Mouse (Mus musculus) CH12.LX (cell line): ENCODE measurements at regions not wholly inside any gene's neighbourhood (a gene's known extent, or its start where the extent isn't known, plus 50 kb on each side); places are given as distances from the start of the nearest gene placed in this dataset.

Experiments used
- DNase-seq: peaks from one replicate; pipeline ENCODE4 v3.0.0-alpha.2; 2013; ENCODE audit errors: extremely low read depth
- H3K27ac ChIP-seq: 2 replicates; pipeline ENCODE4 v1.5.1; 2012; ENCODE audit warnings: low read depth, mild to moderate bottlenecking, control low read depth, moderate library complexity; ENCODE audit not compliant: insufficient read depth
- H3K27me3 ChIP-seq: replicated peaks from 2 replicates; pipeline ENCODE3; 2012; ENCODE audit warnings: inconsistent platforms
- H3K36me3 ChIP-seq, 2 experiments: replicated peaks in 1 of 2; 2 replicates each; pipeline versions ENCODE3 to v1.6.1; 2012; ENCODE audit warnings: inconsistent platforms in 1 of 2, low read length in 1 of 2, mild to moderate bottlenecking in 1 of 2, mixed read lengths in 1 of 2, moderate library complexity in 1 of 2; ENCODE audit not compliant: control insufficient read depth in 1 of 2, insufficient read depth in 1 of 2
- H3K4me1 ChIP-seq, 2 experiments: 2 replicates each; pipeline ENCODE4 v1.6.1; 2012; ENCODE audit warnings: inconsistent platforms in 1 of 2, moderate library complexity in 1 of 2; ENCODE audit not compliant: insufficient read depth in 2 of 2, control insufficient read depth in 1 of 2
- H3K4me2 ChIP-seq: 2 replicates; pipeline ENCODE4 v1.6.1; 2012; ENCODE audit warnings: low read depth, mild to moderate bottlenecking, control low read depth; ENCODE audit not compliant: poor library complexity, insufficient read depth, severe bottlenecking
- H3K4me3 ChIP-seq, 3 experiments: fragments of 150-350 bp in 1 of 3; sonication (generic) in 1 of 3; replicated peaks in 1 of 3; 2 replicates each; pipeline versions ENCODE3 to v1.5.1; 2011 to 2012; ENCODE audit warnings: low read depth in 2 of 3, low read length in 2 of 3, mild to moderate bottlenecking in 2 of 3, moderate library complexity in 2 of 3, control low read depth in 1 of 3, improper control_type of control experiment in 1 of 3, inconsistent platforms in 1 of 3, mixed read lengths in 1 of 3; ENCODE audit not compliant: poor library complexity in 1 of 3
- H3K79me2 ChIP-seq: replicated peaks from 2 replicates; pipeline ENCODE4 v1.6.1; 2012; ENCODE audit warnings: mild to moderate bottlenecking, moderate library complexity; ENCODE audit not compliant: control insufficient read depth, poor library complexity, insufficient read depth, severe bottlenecking; ENCODE audit errors: extremely low read depth
- H3K9ac ChIP-seq: 2 replicates; pipeline ENCODE4 v1.6.1; 2012; ENCODE audit warnings: low read depth, mild to moderate bottlenecking, control low read depth, moderate library complexity; ENCODE audit not compliant: insufficient read depth
- H3K9me3 ChIP-seq: replicated peaks from 2 replicates; pipeline ENCODE3; 2012; ENCODE audit warnings: low read length, inconsistent platforms, mixed read lengths
- CHD1 ChIP-seq: IDR thresholded peaks from 2 replicates; pipeline ENCODE4 v1.6.1; 2012; ENCODE audit warnings: low read depth, low read length, improper control_type of control experiment, inconsistent platforms
- CTCF ChIP-seq, 2 experiments: IDR thresholded peaks in 1 of 2; conservative IDR thresholded peaks in 1 of 2; 2 replicates each; pipeline ENCODE4 v1.5.1; 2011 to 2012; ENCODE audit warnings: low read depth in 2 of 2, low read length in 2 of 2, improper control_type of control experiment in 1 of 2, inconsistent platforms in 1 of 2, mild to moderate bottlenecking in 1 of 2, moderate library complexity in 1 of 2
- ELF1 ChIP-seq: IDR thresholded peaks from 2 replicates; pipeline ENCODE4 v1.6.1; 2014; ENCODE audit warnings: low read depth, mild to moderate bottlenecking, inconsistent platforms, low read length, improper control_type of control experiment
- EP300 ChIP-seq: IDR thresholded peaks from 2 replicates; pipeline ENCODE4 v1.6.1; 2011; ENCODE audit warnings: low read length, improper control_type of control experiment
- ETS1 ChIP-seq: conservative IDR thresholded peaks from 2 replicates; pipeline ENCODE4 v1.6.1; 2012; ENCODE audit warnings: low read depth, mild to moderate bottlenecking, inconsistent platforms, low read length, improper control_type of control experiment, moderate library complexity
- HCFC1 ChIP-seq: IDR thresholded peaks from 2 replicates; pipeline ENCODE4 v1.6.1; 2012; ENCODE audit warnings: low read depth, mild to moderate bottlenecking, inconsistent platforms, low read length, improper control_type of control experiment
- IRF4 ChIP-seq: IDR thresholded peaks from 2 replicates; pipeline ENCODE4 v1.6.1; 2014; ENCODE audit warnings: low read depth, mild to moderate bottlenecking, inconsistent platforms, low read length, improper control_type of control experiment
- JUND ChIP-seq: conservative IDR thresholded peaks from 2 replicates; pipeline ENCODE4 v1.6.1; 2011; ENCODE audit warnings: low read depth, low read length, improper control_type of control experiment
- KAT2A ChIP-seq: IDR thresholded peaks from 2 replicates; pipeline ENCODE4 v1.6.1; 2012; ENCODE audit warnings: low read length, improper control_type of control experiment, inconsistent platforms; ENCODE audit not compliant: insufficient replicate concordance
- MAFK ChIP-seq: IDR thresholded peaks from 2 replicates; pipeline ENCODE4 v1.6.1; 2011; ENCODE audit warnings: low read length, improper control_type of control experiment; ENCODE audit not compliant: insufficient replicate concordance
- MEF2A ChIP-seq: IDR thresholded peaks from 2 replicates; pipeline ENCODE4 v1.6.1; 2014; ENCODE audit warnings: low read depth, mild to moderate bottlenecking, inconsistent platforms, low read length, improper control_type of control experiment, borderline replicate concordance
- MXI1 ChIP-seq: IDR thresholded peaks from 2 replicates; pipeline ENCODE4 v1.6.1; 2011; ENCODE audit warnings: mild to moderate bottlenecking, low read depth, low read length, improper control_type of control experiment
- NELFE ChIP-seq: IDR thresholded peaks from 2 replicates; pipeline ENCODE4 v1.6.1; 2011; ENCODE audit warnings: low read depth, low read length, improper control_type of control experiment
- NRF1 ChIP-seq: IDR thresholded peaks from 2 replicates; pipeline ENCODE4 v1.6.1; 2014; ENCODE audit warnings: low read depth, mild to moderate bottlenecking, inconsistent platforms, low read length, improper control_type of control experiment, moderate library complexity
- PAX5 ChIP-seq: IDR thresholded peaks from 2 replicates; pipeline ENCODE4 v1.6.1; 2012; ENCODE audit warnings: low read length, inconsistent platforms, mixed read lengths
- POLR2AphosphoS2 ChIP-seq: IDR thresholded peaks from 2 replicates; pipeline ENCODE4 v1.6.1; 2011; ENCODE audit warnings: low read depth, low read length, improper control_type of control experiment
- RAD21 ChIP-seq: IDR thresholded peaks from 2 replicates; pipeline ENCODE4 v1.6.1; 2011; ENCODE audit warnings: low read depth, mild to moderate bottlenecking, low read length, improper control_type of control experiment, moderate library complexity
- SIN3A ChIP-seq: IDR thresholded peaks from 2 replicates; pipeline ENCODE4 v1.6.1; 2012; ENCODE audit warnings: low read length, improper control_type of control experiment, inconsistent platforms
- USF1 ChIP-seq: IDR thresholded peaks from 2 replicates; pipeline ENCODE4 v1.6.1; 2014; ENCODE audit warnings: low read depth, mild to moderate bottlenecking, inconsistent platforms, low read length, improper control_type of control experiment
- USF2 ChIP-seq: conservative IDR thresholded peaks from 2 replicates; pipeline ENCODE4 v1.6.1; 2011; ENCODE audit warnings: low read depth, low read length, improper control_type of control experiment
- ZC3H11A ChIP-seq: IDR thresholded peaks from 2 replicates; pipeline ENCODE4 v1.6.1; 2012; ENCODE audit warnings: low read depth, mild to moderate bottlenecking, inconsistent platforms, low read length, improper control_type of control experiment
- ZMIZ1 ChIP-seq: IDR thresholded peaks from 2 replicates; pipeline ENCODE4 v1.6.1; 2012; ENCODE audit warnings: low read depth, mild to moderate bottlenecking, inconsistent platforms, low read length, improper control_type of control experiment
- dilution Hi-C: fragments of 300-500 bp; cut with MboI; formaldehyde crosslinking; loops from 2 replicates; pipeline ENCODE4 v1.14.3; 2020; ENCODE audit warnings: low sequenced_read_pairs; ENCODE audit not compliant: extremely low pct_unique_long_range_greater_than_20kb, extremely low pct_ligation_motif_present
- in situ Hi-C: fragments of 300-500 bp; cut with MboI; formaldehyde crosslinking; loops from 3 replicates; pipeline ENCODE4 v1.14.3; 2019; ENCODE audit warnings: low sequenced_read_pairs, low pct_ligation_motif_present, low pct_unique_long_range_greater_than_20kb, mixed read lengths

GRCm38 (mm10) chr3:148315286-148315685 lies 675.1 kb downstream of the Adgrl2 start:
- Histone ChIP-seq H3K9ac (no peak overlapping the region), H3K4me3 (no peak overlapping the region), H3K36me3 (no peaks in the 10 kb centered on the region), H3K4me1 (no peaks in the 10 kb centered on the region), H3K4me2 (no peak overlapping the region), H3K9me3 (no peaks in the 10 kb centered on the region), H3K79me2 (no peaks in the 10 kb centered on the region), H3K27me3 (no peaks in the 10 kb centered on the region), H3K27ac (no peak overlapping the region)
- dilution Hi-C loops (no loop called here), in situ Hi-C loops (no loop called here)
- DNase-seq: no peak
- no peak for TF ChIP-seq HCFC1
- TF ChIP-seq NELFE: no peak
- no peak for TF ChIP-seq USF2
- no peak for TF ChIP-seq ETS1
- no peak for TF ChIP-seq JUND
- TF ChIP-seq ZMIZ1: no peak
- TF ChIP-seq MEF2A: no peak
- no peak for TF ChIP-seq IRF4
- TF ChIP-seq SIN3A: no peak
- TF ChIP-seq MAFK: no peak
- TF ChIP-seq EP300: no peak
- no peak for TF ChIP-seq RAD21
- no peak for TF ChIP-seq NRF1
- TF ChIP-seq ZC3H11A: no peak
- no peak for TF ChIP-seq KAT2A
- no peak for TF ChIP-seq MXI1
- no peak for TF ChIP-seq CTCF (conservative IDR thresholded peaks at IDR 0.05 in 1 of 2, IDR thresholded peaks at IDR 0.05 in 1 of 2; ENCODE audit: low read depth in 2 of 2, low read length in 2 of 2)
- no peak for TF ChIP-seq ELF1
- TF ChIP-seq CHD1: no peak
- no peak for TF ChIP-seq USF1

DNA sequence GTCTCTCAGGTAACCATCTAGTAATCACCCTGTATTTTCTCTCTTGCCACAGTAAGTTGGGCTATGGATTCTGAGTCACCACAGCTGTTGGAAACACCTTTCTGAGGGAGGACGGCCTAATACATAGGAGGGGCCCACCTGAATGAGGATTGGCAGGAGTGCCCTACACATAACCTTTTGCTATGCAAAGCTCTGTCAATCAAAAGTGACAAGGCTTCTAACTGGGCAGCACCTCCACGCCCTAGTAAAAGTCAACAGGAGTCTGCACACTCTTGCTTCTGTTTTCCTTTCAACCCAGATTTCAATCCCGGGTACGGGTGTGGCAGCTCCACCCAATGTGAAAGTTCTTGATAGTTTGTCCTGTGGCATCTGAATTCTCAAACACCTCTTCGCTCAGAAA lies 694.8 kb downstream of the Adgrl2 start:
- dilution Hi-C loops: no loop called here

More for the DNA sequence above, 694.8 kb downstream of the Adgrl2 start:
- Histone ChIP-seq H3K4me3 (no peak overlapping the region), H3K79me2 (no peaks in the 10 kb centered on the region), H3K27me3 (no peaks in the 10 kb centered on the region), H3K9me3 (no peaks in the 10 kb centered on the region), H3K4me1 (no peaks in the 10 kb centered on the region), H3K36me3 (no peaks in the 10 kb centered on the region), H3K4me2 (no peak overlapping the region), H3K9ac (no peak overlapping the region), H3K27ac (no peak overlapping the region)
- TF ChIP-seq POLR2AphosphoS2: no peak
- no peak for TF ChIP-seq IRF4
- no peak for TF ChIP-seq MXI1
- no peak for TF ChIP-seq PAX5
- in situ Hi-C loops: no loop called here
- DNase-seq: no peak
